ENCODE assay signal across 16 mouse cellular contexts in the genomic region with DNA sequence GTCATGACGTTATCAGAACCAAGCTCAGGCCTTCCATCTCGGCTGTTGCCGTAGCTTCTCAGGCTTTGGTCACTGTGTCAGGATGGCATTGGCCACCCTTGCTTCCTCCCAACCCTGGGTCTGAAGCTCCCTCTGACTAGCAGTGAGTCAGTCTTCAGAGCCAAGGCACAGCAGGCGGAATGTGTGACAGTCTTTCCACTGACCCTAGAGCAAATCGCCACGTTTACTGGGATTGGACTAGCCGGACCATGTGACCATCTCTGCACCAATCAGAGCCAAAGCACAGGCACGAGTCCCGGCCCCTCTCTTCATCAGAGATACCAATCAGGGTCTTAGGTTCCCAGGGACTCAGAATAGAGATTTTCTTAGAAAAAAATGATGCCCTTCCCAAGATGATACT.
DNase-seq lines count a peak whose midpoint lies in the region; ATAC-seq lines count a peak whose summit lies in the region.
"Had no signal": no experiment of that assay in that cellular context is flagged by ENCODE, and none has a peak within 500 bp of the region (broad histone marks: within the 10 kb centered on the region; RNA-seq: fewer than 3 reads in every experiment).

No protein-coding gene starts in this region.

- 0 out of 2 replicates have a peak, but pooled peaks cover 7% of the 10 kb centered on the region for H3K27me3 ChIP-seq in midbrain, embryonic 10.5 days (ENCODE audit: low read depth, poor library complexity, severe bottlenecking)
- H3K27me3 ChIP-seq: lung, embryonic 15.5 days had no signal

- peaks cover 39% of the 10 kb centered on the region for H3K4me1 ChIP-seq in midbrain, embryonic 10.5 days
- H3K4me1 ChIP-seq: lung, embryonic 15.5 days had no signal

- no peak for ATAC-seq in cerebellum, adult (ENCODE audit: insufficient number of reproducible peaks, low FRiP score, low TSS enrichment)
- no peak for ATAC-seq in inflammation-experienced regulatory T-cells, adult 6 months
- ATAC-seq in megakaryocyte, adult 5-6 weeks (ENCODE audit: poor library complexity, severe bottlenecking): no peak

- 53% methylated on average over 9 of the region's 9 CpGs for WGBS in midbrain, embryonic 10.5 days

- no peaks in the 10 kb centered on the region for H3K36me3 ChIP-seq in midbrain, embryonic 10.5 days
- H3K36me3 ChIP-seq: lung, embryonic 15.5 days; neural tube, embryonic 13.5 days had no signal

- peak overlapping the region; percentile 55; the same call in 1 of the 2 replicates for H3K27ac ChIP-seq in midbrain, embryonic 10.5 days (replicated peaks)
- H3K27ac ChIP-seq: gastrocnemius, adult 2 months; lung, embryonic 15.5 days; neural tube, embryonic 13.5 days; stomach, postnatal 0 days had no signal

- no peak overlapping the region for H3K4me3 ChIP-seq in midbrain, embryonic 10.5 days
- H3K4me3 ChIP-seq: gastrocnemius, adult 2 months; lung, embryonic 15.5 days; neural tube, embryonic 13.5 days had no signal

- H3K9me3 ChIP-seq in midbrain, embryonic 10.5 days (replicated peaks): no peaks in the 10 kb centered on the region
- H3K9me3 ChIP-seq: lung, embryonic 15.5 days; neural tube, embryonic 13.5 days had no signal

- DNase-seq in cerebellum, postnatal 14 days: peak; percentile 52 to 62
- DNase-seq in testis, postnatal 14 days (ENCODE audit: low spot score): peak; percentile 36
- no peak for DNase-seq in testis, postnatal 10 days (ENCODE audit: low spot score)
- DNase-seq in midbrain, embryonic 10.5 days (ENCODE audit: low spot score): peak; percentile 36
- DNase-seq in adrenal gland, adult (ENCODE audit: inconsistent age in 2 of 2, low spot score in 1 of 2): no peak
- DNase-seq: adrenal gland, postnatal 36 days; cerebellum, adult 11 months; gastrocnemius, adult 2 months; kidney, adult 2 months; liver had no signal

Comparison
In these comparisons a context has a peak if more than half of its experiments do, and no peak if none do; other contexts are left out.
1. DNase-seq: peak in cerebellum, postnatal 14 days (2 of 2), testis, postnatal 14 days (single experiment) and midbrain, embryonic 10.5 days (single experiment); none in testis, postnatal 10 days (single experiment) and adrenal gland, adult (0 of 2).